Mouse (Mus musculus) megakaryocyte, embryonic 14.5 days (primary cell): ENCODE results near the gene Lama5.

Source experiments
- FLI1 ChIP-seq: IDR thresholded peaks from 2 replicates; pipeline ENCODE4 v1.6.1; 2012; ENCODE audit warnings: low read length, inconsistent platforms, mixed read lengths
- GATA1 ChIP-seq: IDR thresholded peaks from 3 replicates; pipeline ENCODE4 v1.6.1; 2012; ENCODE audit warnings: mixed read lengths, low read length, inconsistent platforms, borderline replicate concordance

DNA sequence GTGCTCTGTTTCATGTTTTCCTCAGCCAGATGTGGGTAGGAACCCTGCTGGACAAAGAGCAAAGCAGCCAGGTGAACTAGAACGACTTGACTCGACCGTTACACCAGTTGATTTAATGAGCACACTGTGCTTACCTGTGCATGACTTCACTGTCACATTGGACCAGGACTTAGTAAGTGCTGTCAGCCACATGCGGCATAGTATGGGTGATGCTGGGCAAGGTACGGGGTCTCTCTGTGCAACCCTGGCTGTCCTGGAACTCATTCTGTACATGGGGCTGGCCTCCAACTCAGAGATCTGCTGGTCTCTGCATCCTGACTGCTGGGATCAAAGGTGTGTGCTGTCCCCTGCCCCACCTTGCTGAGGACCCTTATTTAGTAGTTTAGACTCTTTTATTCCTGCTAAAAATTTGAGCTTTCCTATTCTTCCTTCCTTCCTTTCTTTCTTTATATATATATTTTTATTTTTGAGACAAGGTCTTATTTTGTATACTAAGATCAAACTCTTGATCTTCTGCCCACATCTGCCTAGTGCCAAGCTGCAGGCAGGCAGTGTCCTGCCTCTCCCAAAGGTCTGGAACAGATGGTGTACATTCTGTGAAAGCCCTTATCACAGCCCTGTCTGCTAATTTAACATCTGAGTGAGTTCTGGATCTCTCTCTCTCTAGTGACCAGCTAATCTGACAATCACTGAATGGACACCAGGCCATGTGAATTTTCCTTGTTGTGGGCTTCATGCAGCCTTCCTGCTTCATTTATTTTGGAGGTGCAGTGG is 29.0 kb upstream of the Lama5 start:
- TF ChIP-seq GATA1 = no peak
- TF ChIP-seq FLI1 = no peak
